Mouse (Mus musculus) CH12.LX (cell line): ENCODE results near the gene Cog3. TPM values are rescaled to one million over a fixed set of nuclear protein-coding genes. Genes with fewer than 3 reads are reported as not detected.

Source experiments
- DNase-seq: peaks from one replicate; pipeline ENCODE4 v3.0.0-alpha.2; 2013; ENCODE audit errors: extremely low read depth
- H3K27ac ChIP-seq: 2 replicates; pipeline ENCODE4 v1.5.1; 2012; ENCODE audit warnings: low read depth, mild to moderate bottlenecking, control low read depth, moderate library complexity; ENCODE audit not compliant: insufficient read depth
- H3K27me3 ChIP-seq: replicated peaks from 2 replicates; pipeline ENCODE3; 2012; ENCODE audit warnings: inconsistent platforms
- H3K36me3 ChIP-seq, 2 experiments: replicated peaks in 1 of 2; 2 replicates each; pipeline versions ENCODE3 to v1.6.1; 2012; ENCODE audit warnings: inconsistent platforms in 1 of 2, low read length in 1 of 2, mild to moderate bottlenecking in 1 of 2, mixed read lengths in 1 of 2, moderate library complexity in 1 of 2; ENCODE audit not compliant: control insufficient read depth in 1 of 2, insufficient read depth in 1 of 2
- H3K4me1 ChIP-seq, 2 experiments: 2 replicates each; pipeline ENCODE4 v1.6.1; 2012; ENCODE audit warnings: inconsistent platforms in 1 of 2, moderate library complexity in 1 of 2; ENCODE audit not compliant: insufficient read depth in 2 of 2, control insufficient read depth in 1 of 2
- H3K4me2 ChIP-seq: 2 replicates; pipeline ENCODE4 v1.6.1; 2012; ENCODE audit warnings: low read depth, mild to moderate bottlenecking, control low read depth; ENCODE audit not compliant: poor library complexity, insufficient read depth, severe bottlenecking
- H3K4me3 ChIP-seq, 3 experiments: fragments of 150-350 bp in 1 of 3; sonication (generic) in 1 of 3; replicated peaks in 1 of 3; 2 replicates each; pipeline versions ENCODE3 to v1.5.1; 2011 to 2012; ENCODE audit warnings: low read depth in 2 of 3, low read length in 2 of 3, mild to moderate bottlenecking in 2 of 3, moderate library complexity in 2 of 3, control low read depth in 1 of 3, improper control_type of control experiment in 1 of 3, inconsistent platforms in 1 of 3, mixed read lengths in 1 of 3; ENCODE audit not compliant: poor library complexity in 1 of 3
- H3K79me2 ChIP-seq: replicated peaks from 2 replicates; pipeline ENCODE4 v1.6.1; 2012; ENCODE audit warnings: mild to moderate bottlenecking, moderate library complexity; ENCODE audit not compliant: control insufficient read depth, poor library complexity, insufficient read depth, severe bottlenecking; ENCODE audit errors: extremely low read depth
- H3K9ac ChIP-seq: 2 replicates; pipeline ENCODE4 v1.6.1; 2012; ENCODE audit warnings: low read depth, mild to moderate bottlenecking, control low read depth, moderate library complexity; ENCODE audit not compliant: insufficient read depth
- H3K9me3 ChIP-seq: replicated peaks from 2 replicates; pipeline ENCODE3; 2012; ENCODE audit warnings: low read length, inconsistent platforms, mixed read lengths
- BHLHE40 ChIP-seq: IDR thresholded peaks from 2 replicates; pipeline ENCODE4 v1.6.1; 2011; ENCODE audit warnings: mild to moderate bottlenecking, low read depth, low read length, improper control_type of control experiment
- CTCF ChIP-seq, 2 experiments: IDR thresholded peaks in 1 of 2; conservative IDR thresholded peaks in 1 of 2; 2 replicates each; pipeline ENCODE4 v1.5.1; 2011 to 2012; ENCODE audit warnings: low read depth in 2 of 2, low read length in 2 of 2, improper control_type of control experiment in 1 of 2, inconsistent platforms in 1 of 2, mild to moderate bottlenecking in 1 of 2, moderate library complexity in 1 of 2
- ELF1 ChIP-seq: IDR thresholded peaks from 2 replicates; pipeline ENCODE4 v1.6.1; 2014; ENCODE audit warnings: low read depth, mild to moderate bottlenecking, inconsistent platforms, low read length, improper control_type of control experiment
- ETS1 ChIP-seq: conservative IDR thresholded peaks from 2 replicates; pipeline ENCODE4 v1.6.1; 2012; ENCODE audit warnings: low read depth, mild to moderate bottlenecking, inconsistent platforms, low read length, improper control_type of control experiment, moderate library complexity
- GABPA ChIP-seq: IDR thresholded peaks from 2 replicates; pipeline ENCODE4 v1.6.1; 2012; ENCODE audit warnings: low read depth, low read length, improper control_type of control experiment, inconsistent platforms; ENCODE audit not compliant: insufficient replicate concordance
- HCFC1 ChIP-seq: IDR thresholded peaks from 2 replicates; pipeline ENCODE4 v1.6.1; 2012; ENCODE audit warnings: low read depth, mild to moderate bottlenecking, inconsistent platforms, low read length, improper control_type of control experiment
- JUN ChIP-seq: IDR thresholded peaks from 2 replicates; pipeline ENCODE4 v1.6.1; 2011; ENCODE audit warnings: low read depth, mild to moderate bottlenecking, low read length, improper control_type of control experiment, moderate library complexity; ENCODE audit not compliant: insufficient read depth
- JUND ChIP-seq: conservative IDR thresholded peaks from 2 replicates; pipeline ENCODE4 v1.6.1; 2011; ENCODE audit warnings: low read depth, low read length, improper control_type of control experiment
- KAT2A ChIP-seq: IDR thresholded peaks from 2 replicates; pipeline ENCODE4 v1.6.1; 2012; ENCODE audit warnings: low read length, improper control_type of control experiment, inconsistent platforms; ENCODE audit not compliant: insufficient replicate concordance
- MAZ ChIP-seq: IDR thresholded peaks from 2 replicates; pipeline ENCODE4 v1.6.1; 2012; ENCODE audit warnings: low read depth, mild to moderate bottlenecking, inconsistent platforms, low read length, improper control_type of control experiment, moderate library complexity
- MEF2A ChIP-seq: IDR thresholded peaks from 2 replicates; pipeline ENCODE4 v1.6.1; 2014; ENCODE audit warnings: low read depth, mild to moderate bottlenecking, inconsistent platforms, low read length, improper control_type of control experiment, borderline replicate concordance
- MYC ChIP-seq: IDR thresholded peaks from 2 replicates; pipeline ENCODE4 v1.6.1; 2011; ENCODE audit warnings: low read depth, mild to moderate bottlenecking, improper control_type of control experiment, low read length
- NRF1 ChIP-seq: IDR thresholded peaks from 2 replicates; pipeline ENCODE4 v1.6.1; 2014; ENCODE audit warnings: low read depth, mild to moderate bottlenecking, inconsistent platforms, low read length, improper control_type of control experiment, moderate library complexity
- PAX5 ChIP-seq: IDR thresholded peaks from 2 replicates; pipeline ENCODE4 v1.6.1; 2012; ENCODE audit warnings: low read length, inconsistent platforms, mixed read lengths
- POLR2A ChIP-seq: IDR thresholded peaks from 2 replicates; pipeline ENCODE4 v1.6.1; 2011; ENCODE audit warnings: low read depth, mild to moderate bottlenecking, improper control_type of control experiment, low read length
- RAD21 ChIP-seq: IDR thresholded peaks from 2 replicates; pipeline ENCODE4 v1.6.1; 2011; ENCODE audit warnings: low read depth, mild to moderate bottlenecking, low read length, improper control_type of control experiment, moderate library complexity
- SIN3A ChIP-seq: IDR thresholded peaks from 2 replicates; pipeline ENCODE4 v1.6.1; 2012; ENCODE audit warnings: low read length, improper control_type of control experiment, inconsistent platforms
- SMC3 ChIP-seq: IDR thresholded peaks from 2 replicates; pipeline ENCODE4 v1.6.1; 2011; ENCODE audit warnings: low read depth, low read length, improper control_type of control experiment
- TBP ChIP-seq: conservative IDR thresholded peaks from 2 replicates; pipeline ENCODE4 v1.6.1; 2011; ENCODE audit warnings: low read depth, low read length, improper control_type of control experiment
- TCF12 ChIP-seq: IDR thresholded peaks from 2 replicates; pipeline ENCODE4 v1.6.1; 2014; ENCODE audit warnings: low read depth, mild to moderate bottlenecking, inconsistent platforms, low read length, improper control_type of control experiment
- UBTF ChIP-seq: IDR thresholded peaks from 2 replicates; pipeline ENCODE4 v1.6.1; 2012; ENCODE audit warnings: low read depth, mild to moderate bottlenecking, inconsistent platforms, low read length, improper control_type of control experiment, moderate library complexity
- USF2 ChIP-seq: conservative IDR thresholded peaks from 2 replicates; pipeline ENCODE4 v1.6.1; 2011; ENCODE audit warnings: low read depth, low read length, improper control_type of control experiment
- ZNF384 ChIP-seq: IDR thresholded peaks from 2 replicates; pipeline ENCODE4 v1.6.1; 2012; ENCODE audit warnings: low read depth, low read length, improper control_type of control experiment, inconsistent platforms
- dilution Hi-C: fragments of 300-500 bp; cut with MboI; formaldehyde crosslinking; loops from 2 replicates; pipeline ENCODE4 v1.14.3; 2020; ENCODE audit warnings: low sequenced_read_pairs; ENCODE audit not compliant: extremely low pct_unique_long_range_greater_than_20kb, extremely low pct_ligation_motif_present
- in situ Hi-C: fragments of 300-500 bp; cut with MboI; formaldehyde crosslinking; loops from 3 replicates; pipeline ENCODE4 v1.14.3; 2019; ENCODE audit warnings: low sequenced_read_pairs, low pct_ligation_motif_present, low pct_unique_long_range_greater_than_20kb, mixed read lengths
- polyA plus RNA-seq: library from polyadenylated mRNA; unstranded; fragments of >175 nt; gene quantifications from 2 replicates; pipeline ENCODE4 v1.2.1, GENCODE M21; 2012; ENCODE audit warnings: low read depth; ENCODE audit not compliant: insufficient read length
- total RNA-seq, 2 experiments: library from RNA; depleted of rRNA; stranded (reverse); fragments of 300-350 nt in 1 of 2; fragments of >200 nt in 1 of 2; gene quantifications; 2 replicates each; pipeline ENCODE4 v1.2.3; 2012 to 2014

Cog3 gene
- total and polyA plus RNA-seq, 3 experiments = 13.6 to 21.0 (median 15.3) TPM

GRCm38 (mm10) chr14:75713661-75714060 lies 40.7 kb downstream of the Cog3 start:
- Histone ChIP-seq H3K27ac (no peak overlapping the region), H3K4me3 (no peak overlapping the region), H3K36me3 (peaks cover 70 to 94% of the 10 kb centered on the region in 2 experiments), H3K9ac (no peak overlapping the region), H3K79me2 (no peaks in the 10 kb centered on the region), H3K27me3 (no peaks in the 10 kb centered on the region), H3K4me1 (peaks cover 0 to 5% of the 10 kb centered on the region in 2 experiments; a peak in 1 of 4 replicates), H3K9me3 (no peaks in the 10 kb centered on the region), H3K4me2 (no peak overlapping the region)
- dilution Hi-C loops (no loop called here), in situ Hi-C loops (loop anchor here (25.0 kb wide), 1 partner anchor 651 kb away; no protein-coding TSS in a partner anchor)
- TF ChIP-seq SMC3 = 0 out of 2 replicates have a peak, but pooled peaks have one; percentile 9
- no peak for TF ChIP-seq POLR2A
- peak in 1 of 2 experiments; percentile 38; a peak in 2 of 4 replicates for TF ChIP-seq CTCF (conservative IDR thresholded peaks at IDR 0.05 in 1 of 2, IDR thresholded peaks at IDR 0.05 in 1 of 2; ENCODE audit: low read depth in 2 of 2, low read length in 2 of 2)
- TF ChIP-seq TCF12 = no peak
- TF ChIP-seq JUND = no peak
- no peak for TF ChIP-seq MYC
- no peak for TF ChIP-seq GABPA
- no peak for TF ChIP-seq NRF1
- no peak for TF ChIP-seq SIN3A
- no peak; the same call in none of the 2 replicates for TF ChIP-seq RAD21
- no peak for TF ChIP-seq USF2
- no peak for TF ChIP-seq JUN
- no peak for DNase-seq

- no peaks in the 10 kb centered on the region for H3K79me2 ChIP-seq
- H3K9me3 ChIP-seq = no peaks in the 10 kb centered on the region
- in situ Hi-C loops = loop anchor here (25.0 kb wide), 1 partner anchor 650 kb away; no protein-coding TSS in a partner anchor
- H3K27ac ChIP-seq = no peak overlapping the region
- no peak overlapping the region for H3K4me2 ChIP-seq
- H3K36me3 ChIP-seq = peaks cover 67 to 93% of the 10 kb centered on the region in 2 experiments
- H3K4me3 ChIP-seq = no peak overlapping the region
- DNase-seq = no peak
- dilution Hi-C loops = no loop called here
- H3K27me3 ChIP-seq = no peaks in the 10 kb centered on the region
- TF ChIP-seq ETS1 (no peak), TCF12 (no peak), MAZ (no peak), BHLHE40 (no peak)
- peaks cover 0 to 5% of the 10 kb centered on the region in 2 experiments; a peak in 1 of 4 replicates for H3K4me1 ChIP-seq
- H3K9ac ChIP-seq = no peak overlapping the region
Measured at GRCm38 (mm10) chr14:75712687-75713086, 41.6 kb downstream of the Cog3 start.

- no peak for DNase-seq
- in situ Hi-C loops (loop anchor here (25.0 kb wide), 1 partner anchor 649 kb away; no protein-coding TSS in a partner anchor), dilution Hi-C loops (no loop called here)
- Histone ChIP-seq H3K4me2 (no peak overlapping the region), H3K4me3 (no peak overlapping the region), H3K9ac (no peak overlapping the region), H3K27ac (no peak overlapping the region), H3K36me3 (peaks cover 66 to 93% of the 10 kb centered on the region in 2 experiments), H3K9me3 (no peaks in the 10 kb centered on the region), H3K27me3 (no peaks in the 10 kb centered on the region), H3K4me1 (peaks cover 0 to 5% of the 10 kb centered on the region in 2 experiments; a peak in 1 of 4 replicates), H3K79me2 (no peaks in the 10 kb centered on the region)
- no peak for TF ChIP-seq GABPA
- TF ChIP-seq CTCF (conservative IDR thresholded peaks at IDR 0.05 in 1 of 2, IDR thresholded peaks at IDR 0.05 in 1 of 2; ENCODE audit: low read depth in 2 of 2, low read length in 2 of 2) = no peak
- TF ChIP-seq MEF2A = no peak
- TF ChIP-seq MYC = no peak
- no peak for TF ChIP-seq ZNF384
- no peak for TF ChIP-seq ELF1
- TF ChIP-seq HCFC1 = no peak
- no peak for TF ChIP-seq TBP
- no peak for TF ChIP-seq PAX5
- no peak for TF ChIP-seq UBTF
- no peak for TF ChIP-seq KAT2A
Measured at GRCm38 (mm10) chr14:75711731-75712130, 42.6 kb downstream of the Cog3 start.
